Mouse (Mus musculus): ENCODE data around the gene Rbfox1. TPM values are rescaled to one million over a fixed set of nuclear protein-coding genes. Genes with fewer than 3 reads are reported as not detected.

Rbfox1 gene
- total and polyA plus RNA-seq, 3 experiments, result not detected

GRCm38 (mm10) chr16:7163688-7164087, 1278.5 kb downstream of the Rbfox1 start:
- Histone ChIP-seq H3K27me3 (ENCODE audit: control insufficient read depth in 1 of 2, insufficient read depth in 2 of 2, low read length in 2 of 2) (no peaks in the 10 kb centered on the region), H3K9ac (ENCODE audit: control insufficient read depth, low read depth, low read length, poor library complexity, severe bottlenecking) (no peak overlapping the region), H3K36me3 (ENCODE audit: control insufficient read depth in 1 of 2, insufficient read depth in 2 of 2, low read length in 2 of 2) (no peaks in the 10 kb centered on the region), H3K4me1 (ENCODE audit: control insufficient read depth in 1 of 2, insufficient read depth in 2 of 2, low read length in 2 of 2) (no peaks in the 10 kb centered on the region), H3K79me2 (ENCODE audit: control insufficient read depth, insufficient read depth, low read length, poor library complexity) (no peaks in the 10 kb centered on the region), H3K9me3 (replicated peaks; ENCODE audit: insufficient read depth, low read length) (no peaks in the 10 kb centered on the region), H3K4me3 (ENCODE audit: control insufficient read depth in 1 of 2, insufficient read depth in 1 of 2, low read depth in 2 of 2, low read length in 2 of 2) (no peak overlapping the region), H3K27ac (ENCODE audit: control insufficient read depth, low read depth, low read length) (no peak overlapping the region)
- DNase-seq (ENCODE audit: low read depth, low spot score), result no peak
- no peak for TF ChIP-seq USF1 (IDR thresholded peaks at IDR 0.05; ENCODE audit: low read depth, low read length)
- no peak for TF ChIP-seq ZMIZ1 (IDR thresholded peaks at IDR 0.05; ENCODE audit: low read depth, low read length)
- TF ChIP-seq MAX (IDR thresholded peaks at IDR 0.05; ENCODE audit: low read length), result no peak
- no peak for TF ChIP-seq POLR2A (IDR thresholded peaks at IDR 0.05; ENCODE audit: control insufficient read depth in 1 of 2, insufficient read depth in 1 of 2, low read depth in 1 of 2, low read length in 2 of 2, poor library complexity in 1 of 2)
- TF ChIP-seq MXI1 (IDR thresholded peaks at IDR 0.05; ENCODE audit: low read depth, low read length), result no peak
- TF ChIP-seq USF2 (IDR thresholded peaks at IDR 0.05; ENCODE audit: borderline replicate concordance in 1 of 2, insufficient read depth in 1 of 2, low read depth in 1 of 2, low read length in 2 of 2), result no peak
- TF ChIP-seq MYC (IDR thresholded peaks at IDR 0.05; ENCODE audit: low read depth, low read length), result no peak
- no peak for TF ChIP-seq NELFE (IDR thresholded peaks at IDR 0.05; ENCODE audit: low read depth, low read length)
- no peak for TF ChIP-seq RCOR1 (IDR thresholded peaks at IDR 0.05; ENCODE audit: low read depth, low read length)

- no peaks in the 10 kb centered on the region for H3K36me3 ChIP-seq (ENCODE audit: control insufficient read depth in 1 of 2, insufficient read depth in 2 of 2, low read length in 2 of 2)
- H3K27ac ChIP-seq (ENCODE audit: control insufficient read depth, low read depth, low read length), result no peak overlapping the region
- no peak overlapping the region for H3K4me3 ChIP-seq (ENCODE audit: control insufficient read depth in 1 of 2, insufficient read depth in 1 of 2, low read depth in 2 of 2, low read length in 2 of 2)
- TF ChIP-seq ZC3H11A (IDR thresholded peaks at IDR 0.05; ENCODE audit: low read depth, low read length) (no peak), CTCF (IDR thresholded peaks at IDR 0.05 in 2 of 3, conservative IDR thresholded peaks at IDR 0.05 in 1 of 3; ENCODE audit: control insufficient read depth in 1 of 3, insufficient read depth in 1 of 3, low read depth in 2 of 3, low read length in 3 of 3, poor library complexity in 1 of 3, severe bottlenecking in 1 of 3) (no peak), USF2 (IDR thresholded peaks at IDR 0.05; ENCODE audit: borderline replicate concordance in 1 of 2, insufficient read depth in 1 of 2, low read depth in 1 of 2, low read length in 2 of 2) (no peak), TBP (IDR thresholded peaks at IDR 0.05; ENCODE audit: low read depth, low read length) (no peak), E2F4 (IDR thresholded peaks at IDR 0.05; ENCODE audit: borderline replicate concordance, low read depth, low read length) (no peak), RCOR1 (IDR thresholded peaks at IDR 0.05; ENCODE audit: low read depth, low read length) (no peak), UBTF (IDR thresholded peaks at IDR 0.05; ENCODE audit: borderline replicate concordance, insufficient read depth, low read depth, low read length) (no peak), ZKSCAN1 (IDR thresholded peaks at IDR 0.05; ENCODE audit: low read depth, low read length) (no peak), MXI1 (IDR thresholded peaks at IDR 0.05; ENCODE audit: low read depth, low read length) (no peak), SIN3A (IDR thresholded peaks at IDR 0.05; ENCODE audit: low read length) (no peak), MYC (IDR thresholded peaks at IDR 0.05; ENCODE audit: low read depth, low read length) (no peak), CHD2 (IDR thresholded peaks at IDR 0.05; ENCODE audit: low read length) (no peak), POLR2A (IDR thresholded peaks at IDR 0.05; ENCODE audit: control insufficient read depth in 1 of 2, insufficient read depth in 1 of 2, low read depth in 1 of 2, low read length in 2 of 2, poor library complexity in 1 of 2) (no peak), MAX (IDR thresholded peaks at IDR 0.05; ENCODE audit: low read length) (no peak)
- no peaks in the 10 kb centered on the region for H3K27me3 ChIP-seq (ENCODE audit: control insufficient read depth in 1 of 2, insufficient read depth in 2 of 2, low read length in 2 of 2)
- H3K4me1 ChIP-seq (ENCODE audit: control insufficient read depth in 1 of 2, insufficient read depth in 2 of 2, low read length in 2 of 2), result no peaks in the 10 kb centered on the region
- H3K79me2 ChIP-seq (ENCODE audit: control insufficient read depth, insufficient read depth, low read length, poor library complexity), result no peaks in the 10 kb centered on the region
- H3K9ac ChIP-seq (ENCODE audit: control insufficient read depth, low read depth, low read length, poor library complexity, severe bottlenecking), result no peak overlapping the region
- no peak for DNase-seq (ENCODE audit: low read depth, low spot score)
- H3K9me3 ChIP-seq (replicated peaks; ENCODE audit: insufficient read depth, low read length), result no peaks in the 10 kb centered on the region
Measured at GRCm38 (mm10) chr16:7164153-7164737, 1279.1 kb downstream of the Rbfox1 start.
